Mouse (Mus musculus) ES-E14 (cell line): Measurements from ENCODE around the gene Gnaz. TPM values are rescaled to one million over a fixed set of nuclear protein-coding genes. Genes with fewer than 3 reads are reported as not detected.
A peak's percentile ranks its signal among the peaks of the same experiment; 100 is the strongest.

Experiments used
- DNase-seq: peaks from one replicate; pipeline ENCODE4 v3.0.0-alpha.2; 2013; ENCODE audit warnings: low read depth, low spot score
- H3K27ac ChIP-seq: 2 replicates; pipeline ENCODE4 v1.5.1; 2012; ENCODE audit warnings: low read depth, mild to moderate bottlenecking, low read length, moderate library complexity, mixed read lengths; ENCODE audit not compliant: poor library complexity, insufficient read depth, severe bottlenecking
- H3K36me3 ChIP-seq: 2 replicates; pipeline ENCODE4 v1.6.1; 2012; ENCODE audit warnings: mild to moderate bottlenecking, low read length, moderate library complexity, mixed read lengths; ENCODE audit not compliant: control insufficient read depth, poor library complexity, insufficient read depth, severe bottlenecking
- H3K4me1 ChIP-seq, 2 experiments: fragments of 150-350 bp in 1 of 2; sonication (generic) in 1 of 2; 2 replicates each; pipeline ENCODE4 v1.6.1; 2012; ENCODE audit warnings: low read length in 2 of 2, mild to moderate bottlenecking in 1 of 2, mixed read lengths in 1 of 2; ENCODE audit not compliant: control insufficient read depth in 2 of 2, insufficient read depth in 2 of 2, poor library complexity in 1 of 2
- H3K4me3 ChIP-seq, 2 experiments: fragments of 150-350 bp in 1 of 2; sonication (generic) in 1 of 2; 2 replicates each; pipeline ENCODE4 v1.5.1; 2012; ENCODE audit warnings: low read length in 2 of 2, low read depth in 1 of 2, mild to moderate bottlenecking in 1 of 2, mixed read lengths in 1 of 2; ENCODE audit not compliant: insufficient read depth in 1 of 2, poor library complexity in 1 of 2, severe bottlenecking in 1 of 2
- H3K9ac ChIP-seq: 2 replicates; pipeline ENCODE4 v1.6.1; 2012; ENCODE audit warnings: low read depth, mild to moderate bottlenecking, low read length, mixed read lengths; ENCODE audit not compliant: poor library complexity, insufficient read depth, severe bottlenecking
- H3K9me3 ChIP-seq: fragments of 150-350 bp; sonication (generic); 2 replicates; pipeline ENCODE4 v1.6.1; 2012; ENCODE audit warnings: low read depth, mild to moderate bottlenecking, low read length; ENCODE audit not compliant: control insufficient read depth, insufficient read depth
- CHD2 ChIP-seq: IDR thresholded peaks from 2 replicates; pipeline ENCODE4 v1.6.1; 2014; ENCODE audit warnings: mild to moderate bottlenecking, low read depth, low read length, inconsistent platforms
- HCFC1 ChIP-seq: IDR thresholded peaks from 2 replicates; pipeline ENCODE4 v1.6.1; 2012; ENCODE audit warnings: low read length, inconsistent platforms, borderline replicate concordance; ENCODE audit not compliant: insufficient read depth
- MAFK ChIP-seq: IDR thresholded peaks from 2 replicates; pipeline ENCODE4 v1.6.1; 2014; ENCODE audit warnings: mild to moderate bottlenecking, low read depth, low read length, inconsistent platforms; ENCODE audit not compliant: insufficient read depth
- ZC3H11A ChIP-seq: IDR thresholded peaks from 2 replicates; pipeline ENCODE4 v1.6.1; 2012; ENCODE audit warnings: low read depth, mild to moderate bottlenecking, inconsistent platforms, low read length, borderline replicate concordance
- ZNF384 ChIP-seq: IDR thresholded peaks from 2 replicates; pipeline ENCODE4 v1.6.1; 2012; ENCODE audit warnings: low read depth, low read length, inconsistent platforms
- in situ Hi-C, 2 experiments: fragments of 600-800 bp; cut with MboI; formaldehyde crosslinking; loops; one replicate each; pipeline ENCODE4 v1.15.1; 2025; ENCODE audit warnings: low sequenced_read_pairs in 2 of 2, inconsistent platforms in 1 of 2; ENCODE audit not compliant: unreplicated experiment in 2 of 2
- total RNA-seq: library from RNA; depleted of rRNA; stranded (reverse); fragments of 300-350 nt; gene quantifications from 2 replicates; pipeline ENCODE4 v1.2.3, GENCODE M21; 2012

Gene Gnaz
- total RNA-seq, 1 experiment: 5.9 TPM

DNA sequence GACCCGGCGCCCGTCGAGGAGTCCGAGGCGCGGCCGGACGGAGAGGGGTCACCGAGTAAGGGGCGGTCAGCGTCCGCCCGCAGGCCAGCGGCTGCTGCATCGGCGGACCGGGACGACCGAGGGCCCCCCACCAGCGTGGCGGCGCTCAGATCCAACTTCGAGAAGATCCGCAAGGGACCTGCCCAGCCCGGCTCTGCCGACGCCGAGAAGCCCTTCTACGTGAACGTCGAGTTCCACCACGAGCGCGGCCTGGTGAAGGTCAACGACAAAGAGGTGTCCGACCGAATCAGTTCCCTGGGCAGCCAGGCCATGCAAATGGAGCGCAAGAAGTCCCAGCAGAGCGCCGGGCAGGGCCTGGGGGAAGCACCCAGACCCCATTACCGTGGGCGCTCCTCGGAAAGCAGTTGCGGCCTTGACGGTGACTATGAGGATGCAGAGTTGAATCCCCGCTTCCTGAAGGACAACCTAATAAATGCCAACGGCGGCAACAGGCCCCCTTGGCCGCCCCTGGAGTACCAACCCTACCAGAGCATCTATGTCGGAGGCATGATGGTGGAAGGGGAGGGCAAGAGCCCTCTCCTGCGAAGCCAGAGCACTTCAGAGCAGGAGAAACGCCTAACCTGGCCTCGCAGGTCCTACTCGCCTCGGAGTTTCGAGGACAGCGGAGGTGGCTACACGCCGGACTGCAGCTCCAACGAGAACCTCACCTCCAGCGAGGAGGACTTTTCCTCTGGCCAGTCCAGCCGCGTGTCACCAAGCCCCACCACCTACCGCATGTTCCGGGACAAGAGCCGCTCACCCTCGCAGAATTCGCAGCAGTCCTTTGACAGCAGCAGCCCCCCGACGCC is 94.6 kb downstream of the Gnaz start:
- H3K27ac ChIP-seq: no peak overlapping the region
- TF ChIP-seq CHD2: no peak
- TF ChIP-seq ZNF384: no peak
- no peak for TF ChIP-seq HCFC1
- no peak for TF ChIP-seq MAFK
- no peak for TF ChIP-seq ZC3H11A
- peaks cover 0 to 7% of the 10 kb centered on the region in 2 experiments; a peak in 2 of 4 replicates for H3K4me1 ChIP-seq
- H3K9ac ChIP-seq: peak overlapping the region; percentile 69
- in situ Hi-C loops: no loop called here
- DNase-seq: no peak
- no peaks in the 10 kb centered on the region for H3K36me3 ChIP-seq
- peak overlapping the region; percentile 73 to 88 for H3K4me3 ChIP-seq
- no peaks in the 10 kb centered on the region for H3K9me3 ChIP-seq

DNA sequence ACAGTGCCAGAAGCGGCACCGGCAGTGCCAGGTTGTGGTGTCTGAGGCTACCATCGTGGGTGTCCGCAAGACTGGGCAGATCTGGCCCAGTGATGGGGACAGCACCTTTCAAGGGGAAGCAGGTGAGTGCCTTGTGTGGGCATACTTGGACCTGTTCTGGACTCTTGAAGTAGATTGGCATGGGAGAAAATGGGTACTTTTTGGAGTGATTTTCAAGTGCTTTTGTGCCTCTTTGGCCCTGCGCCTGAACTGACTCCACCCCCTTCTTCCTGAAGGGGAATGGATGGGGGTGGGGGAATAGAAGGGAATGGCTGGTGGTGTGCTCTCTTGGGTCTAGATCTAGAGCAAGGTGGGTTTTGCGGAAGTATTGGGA is 95.2 kb downstream of the Gnaz start:
- TF ChIP-seq MAFK (no peak), ZC3H11A (no peak), CHD2 (no peak), ZNF384 (no peak), HCFC1 (no peak)
- H3K27ac ChIP-seq: no peak overlapping the region
- peaks cover 0 to 7% of the 10 kb centered on the region in 2 experiments; a peak in 2 of 4 replicates for H3K4me1 ChIP-seq
- in situ Hi-C loops: no loop called here
- no peak overlapping the region for H3K9ac ChIP-seq
- no peaks in the 10 kb centered on the region for H3K9me3 ChIP-seq
- no peak for DNase-seq
- H3K36me3 ChIP-seq: no peaks in the 10 kb centered on the region
- H3K4me3 ChIP-seq: peak overlapping the region; percentile 73 to 88; a peak in 3 of 4 replicates

DNA sequence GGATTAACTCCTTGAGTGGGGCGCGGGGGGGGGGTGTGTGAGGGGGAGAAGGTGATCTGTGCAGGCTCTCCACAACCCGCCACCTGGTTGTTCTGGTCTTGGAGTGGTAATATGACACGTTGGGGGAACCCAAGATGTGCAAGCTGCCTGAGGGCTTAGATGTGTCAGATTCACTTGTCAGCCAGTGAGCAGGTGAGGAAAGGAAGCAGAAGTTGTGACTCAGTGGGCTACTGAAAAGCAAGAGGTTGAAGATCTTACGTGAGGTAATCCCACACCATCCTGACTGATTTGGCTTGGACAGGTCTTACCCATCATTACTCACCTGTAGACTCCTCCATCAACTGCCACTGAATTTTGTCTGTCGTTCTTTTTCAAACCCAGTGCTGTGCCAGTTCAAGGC is 95.6 kb downstream of the Gnaz start:
- no peak for DNase-seq
- no peaks in the 10 kb centered on the region for H3K36me3 ChIP-seq
- H3K9me3 ChIP-seq: no peaks in the 10 kb centered on the region
- no peak overlapping the region for H3K4me3 ChIP-seq
- TF ChIP-seq ZNF384 (no peak), ZC3H11A (no peak), MAFK (no peak)
- peaks cover 0 to 10% of the 10 kb centered on the region in 2 experiments; a peak in 2 of 4 replicates for H3K4me1 ChIP-seq
- no peak overlapping the region for H3K9ac ChIP-seq
- H3K27ac ChIP-seq: no peak overlapping the region
- in situ Hi-C loops: no loop called here

DNA sequence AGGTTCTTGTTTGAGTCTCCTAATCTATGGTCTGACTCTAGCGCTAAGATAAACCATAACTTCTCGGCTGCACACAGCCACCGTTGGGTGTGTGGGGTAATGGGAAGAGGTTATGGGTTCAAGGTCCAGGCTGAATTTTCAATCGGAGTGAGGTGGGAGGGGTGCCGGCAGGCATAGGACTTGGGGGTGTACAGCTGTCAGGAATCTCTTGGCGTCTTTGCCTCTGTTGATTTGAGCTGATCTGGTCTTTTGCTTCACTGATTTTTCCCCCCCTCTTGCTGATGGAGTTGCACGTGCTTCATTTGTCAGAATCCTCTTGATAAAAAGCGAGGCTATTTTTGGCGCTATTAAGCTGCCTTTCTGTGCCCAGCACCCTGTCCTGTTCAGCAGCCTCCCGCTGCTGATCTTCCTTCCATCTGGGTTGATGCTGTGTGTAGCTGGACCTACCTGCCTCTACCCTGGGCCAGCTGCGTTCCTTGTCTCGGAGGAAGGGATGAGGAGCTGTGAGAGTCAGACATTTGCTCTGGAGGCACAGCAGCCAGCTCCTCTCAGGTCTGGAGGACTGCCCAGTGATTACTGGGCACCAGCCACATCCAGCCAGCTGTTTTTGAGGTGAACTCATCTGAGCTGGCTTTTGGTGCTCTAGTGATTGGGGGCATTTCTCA is 96.5 kb downstream of the Gnaz start:
- TF ChIP-seq ZNF384 (no peak), MAFK (no peak), ZC3H11A (no peak), HCFC1 (no peak), CHD2 (no peak)
- Histone ChIP-seq H3K4me3 (no peak overlapping the region), H3K36me3 (no peaks in the 10 kb centered on the region), H3K4me1 (peaks cover 0 to 13% of the 10 kb centered on the region in 2 experiments; a peak in 2 of 4 replicates), H3K9me3 (no peaks in the 10 kb centered on the region), H3K27ac (no peak overlapping the region), H3K9ac (no peak overlapping the region)
- in situ Hi-C loops: no loop called here
- no peak for DNase-seq
